Mouse (Mus musculus) MEL-GATA-1-ER (cell line): ENCODE measurements around the gene Ube2j1.

Experiments used
- DNase-seq: peaks from one replicate; pipeline ENCODE4 v3.0.0-alpha.2; 2012; ENCODE audit warnings: low read depth; ENCODE audit errors: extremely low read depth

Ube2j1 gene

GRCm38 (mm10) chr4:33070326-33070725, 39.1 kb downstream of the Ube2j1 start:
- no peak for DNase-seq

GRCm38 (mm10) chr4:33071337-33071736, 40.1 kb downstream of the Ube2j1 start:
- DNase-seq = no peak

- DNase-seq = peak; percentile 55
Measured at GRCm38 (mm10) chr4:33072526-33073161, 41.4 kb downstream of the Ube2j1 start.

- DNase-seq = no peak
Measured at GRCm38 (mm10) chr4:33074406-33074805, 43.2 kb downstream of the Ube2j1 start.

- DNase-seq = no peak
Measured at GRCm38 (mm10) chr4:33074851-33075250, 43.6 kb downstream of the Ube2j1 start.

- DNase-seq = no peak
Measured at GRCm38 (mm10) chr4:33075776-33076524, 44.7 kb downstream of the Ube2j1 start.

- DNase-seq = no peak
Measured at GRCm38 (mm10) chr4:33077161-33077560, 45.9 kb downstream of the Ube2j1 start.

GRCm38 (mm10) chr4:33077724-33078123, 46.5 kb downstream of the Ube2j1 start:
- no peak for DNase-seq

- no peak for DNase-seq
Measured at GRCm38 (mm10) chr4:33078492-33078891, 47.3 kb downstream of the Ube2j1 start.

GRCm38 (mm10) chr4:33099118-33099694, 68.0 kb downstream of the Ube2j1 start:
- DNase-seq = no peak
